Mouse (Mus musculus): Measurements from ENCODE around the gene Gm4985.

- no peak for TF ChIP-seq CTCF (IDR thresholded peaks at IDR 0.05; ENCODE audit: insufficient read depth, low read depth, low read length)
- no peak for TF ChIP-seq POLR2A (IDR thresholded peaks at IDR 0.05; ENCODE audit: insufficient read depth, low read depth, low read length)
Observed at GRCm38 (mm10) chrX:23954161-23954560, 4.6 kb downstream of the Gm4985 start.
